Mouse (Mus musculus) G1E (cell line): ENCODE measurements around the gene Asb15.

ENCODE experiments used
- CTCF ChIP-seq: IDR thresholded peaks from 2 replicates; pipeline ENCODE4 v1.5.1; 2012; ENCODE audit warnings: low read depth, low read length, inconsistent platforms, mixed read lengths
- POLR2AphosphoS5 ChIP-seq: IDR thresholded peaks from 2 replicates; pipeline ENCODE4 v1.6.1; 2012; ENCODE audit warnings: low read depth, low read length, inconsistent platforms; ENCODE audit not compliant: insufficient replicate concordance
- TAL1 ChIP-seq: conservative IDR thresholded peaks from 2 replicates; pipeline ENCODE4 v1.6.1; 2012; ENCODE audit warnings: low read depth, low read length, inconsistent platforms, mixed read lengths

DNA sequence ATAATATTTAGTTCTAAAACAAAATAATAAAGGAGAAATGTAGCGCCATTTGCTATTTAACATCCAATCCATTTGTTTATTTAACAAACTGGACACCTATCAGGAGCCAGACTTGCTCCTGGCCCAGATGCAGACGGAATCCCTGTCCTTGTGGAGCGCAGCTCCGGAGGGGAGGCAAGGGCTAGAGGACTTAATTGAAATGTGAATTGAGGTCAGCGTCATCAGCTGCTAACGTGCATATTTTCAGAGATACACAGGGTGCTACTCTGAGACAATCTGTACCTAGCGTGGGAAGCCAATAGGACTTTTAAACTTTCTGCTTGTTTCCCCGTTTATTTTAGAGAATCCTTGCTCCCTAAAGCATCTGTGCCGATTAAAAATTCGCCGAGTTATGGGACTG, 42.3 kb downstream of the Asb15 start:
- TF ChIP-seq CTCF (no peak), TAL1 (no peak), POLR2AphosphoS5 (no peak)
